Mouse (Mus musculus): ENCODE measurements around the gene Ift140.

- TF ChIP-seq GATA1 (IDR thresholded peaks at IDR 0.05; ENCODE audit: low read length) (no peak), TAL1 (IDR thresholded peaks at IDR 0.05; ENCODE audit: low read length) (no peak)
Measured at GRCm38 (mm10) chr17:25117263-25117662, 101.4 kb downstream of the Ift140 start.
